Mouse (Mus musculus): ENCODE data around the gene Nfs1. TPM values are rescaled to one million over a fixed set of nuclear protein-coding genes. Genes with fewer than 3 reads are reported as not detected.
A peak's percentile ranks its signal among the peaks of the same experiment; 100 is the strongest.

Gene Nfs1
- polyA plus RNA-seq, 1 experiment from 2014 or later: 29.7 TPM

- H3K36me3 ChIP-seq (ENCODE audit: control insufficient read depth, insufficient read depth, low read length): peaks cover 77% of the 10 kb centered on the region
- H3K4me2 ChIP-seq (ENCODE audit: low read length): no peak overlapping the region
- no peak overlapping the region for H3K27ac ChIP-seq (replicated peaks; ENCODE audit: low read depth, low read length)
- no peak for DNase-seq
- H3K27me3 ChIP-seq (ENCODE audit: control insufficient read depth, insufficient read depth, low read length): no peaks in the 10 kb centered on the region
- H3K4me3 ChIP-seq (replicated peaks; ENCODE audit: low read depth, low read length): no peak overlapping the region
- H3K4me1 ChIP-seq (ENCODE audit: control insufficient read depth, insufficient read depth, low read length): no peaks in the 10 kb centered on the region
- no peak overlapping the region for H3K9ac ChIP-seq (replicated peaks; ENCODE audit: low read length)
- ATAC-seq (ENCODE audit: low FRiP score, low TSS enrichment): no peak
- H3K9me3 ChIP-seq (ENCODE audit: control insufficient read depth, low read length): no peaks in the 10 kb centered on the region
Measured at GRCm38 (mm10) chr2:156151538-156151937, 7.6 kb upstream of the Nfs1 start.

GRCm38 (mm10) chr2:156147316-156147915 lies 3.4 kb upstream of the Nfs1 start:
- no peak overlapping the region for H3K9ac ChIP-seq (replicated peaks; ENCODE audit: low read length)
- peaks cover 52% of the 10 kb centered on the region for H3K36me3 ChIP-seq (ENCODE audit: control insufficient read depth, insufficient read depth, low read length)
- no peaks in the 10 kb centered on the region for H3K9me3 ChIP-seq (ENCODE audit: control insufficient read depth, low read length)
- no peak overlapping the region for H3K4me3 ChIP-seq (replicated peaks; ENCODE audit: low read depth, low read length)
- H3K4me2 ChIP-seq (ENCODE audit: low read length): no peak overlapping the region
- H3K4me1 ChIP-seq (ENCODE audit: control insufficient read depth, insufficient read depth, low read length): no peaks in the 10 kb centered on the region
- WGBS: 89% methylated on average over 3 of the region's 3 CpGs
- no peaks in the 10 kb centered on the region for H3K27me3 ChIP-seq (ENCODE audit: control insufficient read depth, insufficient read depth, low read length)
- H3K27ac ChIP-seq (replicated peaks; ENCODE audit: low read depth, low read length): no peak overlapping the region
- ATAC-seq (ENCODE audit: low FRiP score, low TSS enrichment) (no peak), DNase-seq (no peak)

GRCm38 (mm10) chr2:156146272-156146989 lies 2.4 kb upstream of the Nfs1 start:
- Histone ChIP-seq H3K27ac (replicated peaks; ENCODE audit: low read depth, low read length) (no peak overlapping the region), H3K4me2 (ENCODE audit: low read length) (no peak overlapping the region), H3K4me3 (replicated peaks; ENCODE audit: low read depth, low read length) (no peak overlapping the region), H3K36me3 (ENCODE audit: control insufficient read depth, insufficient read depth, low read length) (peaks cover 51% of the 10 kb centered on the region), H3K4me1 (ENCODE audit: control insufficient read depth, insufficient read depth, low read length) (no peaks in the 10 kb centered on the region), H3K27me3 (ENCODE audit: control insufficient read depth, insufficient read depth, low read length) (no peaks in the 10 kb centered on the region), H3K9me3 (ENCODE audit: control insufficient read depth, low read length) (no peaks in the 10 kb centered on the region), H3K9ac (replicated peaks; ENCODE audit: low read length) (no peak overlapping the region)
- DNase-seq (no peak), ATAC-seq (ENCODE audit: low FRiP score, low TSS enrichment) (no peak)
- WGBS: 73% methylated on average over 5 of the region's 5 CpGs

- DNase-seq (no peak), ATAC-seq (ENCODE audit: low FRiP score, low TSS enrichment) (no peak)
- Histone ChIP-seq H3K9ac (replicated peaks; ENCODE audit: low read length) (no peak overlapping the region), H3K4me3 (replicated peaks; ENCODE audit: low read depth, low read length) (no peak overlapping the region; the same call in 1 of the 2 replicates), H3K36me3 (ENCODE audit: control insufficient read depth, insufficient read depth, low read length) (peaks cover 45% of the 10 kb centered on the region), H3K9me3 (ENCODE audit: control insufficient read depth, low read length) (no peaks in the 10 kb centered on the region), H3K27ac (replicated peaks; ENCODE audit: low read depth, low read length) (no peak overlapping the region), H3K4me1 (ENCODE audit: control insufficient read depth, insufficient read depth, low read length) (no peaks in the 10 kb centered on the region), H3K27me3 (ENCODE audit: control insufficient read depth, insufficient read depth, low read length) (no peaks in the 10 kb centered on the region), H3K4me2 (ENCODE audit: low read length) (peak overlapping the region; percentile 56)
- WGBS: 70% methylated on average over 11 of the region's 11 CpGs
Measured at GRCm38 (mm10) chr2:156145486-156146130, 1.6 kb upstream of the Nfs1 start.

- 2% methylated on average over 16 of the region's 16 CpGs for WGBS
- H3K4me2 ChIP-seq (ENCODE audit: low read length): peak overlapping the region; percentile 56
- peak overlapping the region; percentile 81 for H3K4me3 ChIP-seq (replicated peaks; ENCODE audit: low read depth, low read length)
- peak overlapping the region; percentile 94 for H3K27ac ChIP-seq (replicated peaks; ENCODE audit: low read depth, low read length)
- peak overlapping the region; percentile 75 for H3K9ac ChIP-seq (replicated peaks; ENCODE audit: low read length)
- H3K9me3 ChIP-seq (ENCODE audit: control insufficient read depth, low read length): no peaks in the 10 kb centered on the region
- ATAC-seq (ENCODE audit: low FRiP score, low TSS enrichment) (no peak), DNase-seq (no peak)
- peaks cover 26% of the 10 kb centered on the region for H3K36me3 ChIP-seq (ENCODE audit: control insufficient read depth, insufficient read depth, low read length)
- no peaks in the 10 kb centered on the region for H3K4me1 ChIP-seq (ENCODE audit: control insufficient read depth, insufficient read depth, low read length)
- H3K27me3 ChIP-seq (ENCODE audit: control insufficient read depth, insufficient read depth, low read length): no peaks in the 10 kb centered on the region
Measured at GRCm38 (mm10) chr2:156143367-156143766, 619 bp downstream of the Nfs1 start.

GRCm38 (mm10) chr2:156142820-156143219 lies 1.2 kb downstream of the Nfs1 start:
- H3K9me3 ChIP-seq (ENCODE audit: control insufficient read depth, low read length): no peaks in the 10 kb centered on the region
- H3K4me2 ChIP-seq (ENCODE audit: low read length): peak overlapping the region; percentile 56
- DNase-seq: no peak
- no peak overlapping the region for H3K27ac ChIP-seq (replicated peaks; ENCODE audit: low read depth, low read length)
- no peaks in the 10 kb centered on the region for H3K27me3 ChIP-seq (ENCODE audit: control insufficient read depth, insufficient read depth, low read length)
- H3K9ac ChIP-seq (replicated peaks; ENCODE audit: low read length): no peak overlapping the region
- H3K4me3 ChIP-seq (replicated peaks; ENCODE audit: low read depth, low read length): peak overlapping the region; percentile 81; the same call in 1 of the 2 replicates
- H3K4me1 ChIP-seq (ENCODE audit: control insufficient read depth, insufficient read depth, low read length): no peaks in the 10 kb centered on the region
- WGBS: 91% methylated on average over 2 of the region's 2 CpGs
- peaks cover 20% of the 10 kb centered on the region for H3K36me3 ChIP-seq (ENCODE audit: control insufficient read depth, insufficient read depth, low read length)
- no peak for ATAC-seq (ENCODE audit: low FRiP score, low TSS enrichment)

GRCm38 (mm10) chr2:156135695-156136094 lies 8.3 kb downstream of the Nfs1 start:
- H3K4me2 ChIP-seq (ENCODE audit: low read length): no peak overlapping the region
- H3K9ac ChIP-seq (replicated peaks; ENCODE audit: low read length): no peak overlapping the region
- no peak overlapping the region for H3K27ac ChIP-seq (replicated peaks; ENCODE audit: low read depth, low read length)
- DNase-seq (no peak), ATAC-seq (ENCODE audit: low FRiP score, low TSS enrichment) (no peak)
- H3K36me3 ChIP-seq (ENCODE audit: control insufficient read depth, insufficient read depth, low read length): 0 out of 2 replicates have a peak, but pooled peaks cover 5% of the 10 kb centered on the region
- no peaks in the 10 kb centered on the region for H3K27me3 ChIP-seq (ENCODE audit: control insufficient read depth, insufficient read depth, low read length)
- WGBS: 90% methylated on average over 6 of the region's 6 CpGs
- H3K9me3 ChIP-seq (ENCODE audit: control insufficient read depth, low read length): no peaks in the 10 kb centered on the region
- H3K4me1 ChIP-seq (ENCODE audit: control insufficient read depth, insufficient read depth, low read length): no peaks in the 10 kb centered on the region
- no peak overlapping the region for H3K4me3 ChIP-seq (replicated peaks; ENCODE audit: low read depth, low read length)

GRCm38 (mm10) chr2:156134161-156134560 lies 9.8 kb downstream of the Nfs1 start:
- H3K4me2 ChIP-seq (ENCODE audit: low read length): no peak overlapping the region
- no peaks in the 10 kb centered on the region for H3K27me3 ChIP-seq (ENCODE audit: control insufficient read depth, insufficient read depth, low read length)
- H3K9me3 ChIP-seq (ENCODE audit: control insufficient read depth, low read length): no peaks in the 10 kb centered on the region
- no peak overlapping the region for H3K9ac ChIP-seq (replicated peaks; ENCODE audit: low read length)
- H3K27ac ChIP-seq (replicated peaks; ENCODE audit: low read depth, low read length): no peak overlapping the region
- DNase-seq (no peak), ATAC-seq (ENCODE audit: low FRiP score, low TSS enrichment) (no peak)
- H3K4me1 ChIP-seq (ENCODE audit: control insufficient read depth, insufficient read depth, low read length): no peaks in the 10 kb centered on the region
- 0 out of 2 replicates have a peak, but pooled peaks cover 5% of the 10 kb centered on the region for H3K36me3 ChIP-seq (ENCODE audit: control insufficient read depth, insufficient read depth, low read length)
- 90% methylated on average over 5 of the region's 5 CpGs for WGBS
- no peak overlapping the region for H3K4me3 ChIP-seq (replicated peaks; ENCODE audit: low read depth, low read length)
